Mouse (Mus musculus) brain, embryonic 14.5 days (tissue): ENCODE results near the gene Csmd2. TPM values are rescaled to one million over a fixed set of nuclear protein-coding genes. Genes with fewer than 3 reads are reported as not detected.

Source experiments
- DNase-seq: peaks from one replicate; pipeline ENCODE4 v3.0.0-alpha.2; 2011; ENCODE audit warnings: low read depth
- CTCF ChIP-seq: fragments of 200-500 bp; IDR thresholded peaks from 2 replicates; pipeline ENCODE4 v1.5.1; 2012; ENCODE audit warnings: inconsistent platforms, mild to moderate bottlenecking, moderate library complexity, borderline replicate concordance; ENCODE audit not compliant: insufficient read depth, insufficient read length; ENCODE audit errors: extremely low read depth
- POLR2A ChIP-seq: fragments of 200-500 bp; IDR thresholded peaks from 2 replicates; pipeline ENCODE4 v1.6.1; 2012; ENCODE audit warnings: mild to moderate bottlenecking, inconsistent platforms, borderline replicate concordance; ENCODE audit not compliant: poor library complexity, insufficient read depth, insufficient read length, severe bottlenecking; ENCODE audit errors: extremely low read depth
- polyA plus RNA-seq: library from polyadenylated mRNA; depleted of rRNA; stranded (reverse); fragments of >200 nt; gene quantifications from 2 replicates; pipeline ENCODE4 v1.2.3, GENCODE M21; 2012

The Csmd2 gene
- polyA plus RNA-seq, 1 experiment = 31.8 TPM

DNA sequence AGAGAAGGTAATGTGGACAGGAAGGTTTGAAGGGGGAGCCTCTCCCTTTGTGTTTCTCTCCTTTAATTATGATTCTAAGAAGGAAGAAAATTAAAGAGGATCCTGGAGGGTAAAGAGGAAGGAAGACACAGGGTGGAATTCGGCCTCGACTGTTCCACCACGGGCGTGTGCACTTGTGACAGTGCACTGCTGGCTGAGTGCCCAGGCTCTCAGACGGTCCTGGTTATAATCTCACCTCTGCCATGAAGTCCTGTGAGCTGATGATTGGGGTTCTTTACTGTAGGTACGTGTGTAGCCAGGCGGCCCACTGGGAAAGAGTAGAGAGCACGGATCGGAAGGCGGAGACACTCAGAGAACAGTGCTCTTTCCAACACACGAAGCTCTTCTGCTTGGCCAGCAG lies 285.5 kb downstream of the Csmd2 start:
- peak; percentile 27 for DNase-seq
- TF ChIP-seq CTCF = no peak
- TF ChIP-seq POLR2A = no peak

DNA sequence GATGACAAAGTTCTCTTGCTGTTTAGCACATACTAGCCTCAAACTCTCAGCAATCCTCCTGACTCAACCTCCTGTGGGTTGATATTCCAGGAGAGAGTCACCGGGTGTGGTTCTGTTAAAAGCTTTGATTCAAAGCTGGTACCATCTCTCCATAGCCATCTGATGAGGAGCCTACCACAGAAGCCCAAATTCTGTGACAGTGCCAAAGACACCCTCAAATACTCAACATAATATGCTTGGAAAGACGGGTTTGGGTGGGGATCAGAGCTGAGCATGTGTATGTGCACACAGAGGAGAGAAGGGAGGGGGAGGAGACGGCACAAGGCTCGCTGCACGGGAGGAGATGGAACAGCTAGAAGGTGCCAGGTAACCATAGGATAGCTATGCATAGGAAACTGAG lies 287.5 kb downstream of the Csmd2 start:
- no peak for DNase-seq
- TF ChIP-seq POLR2A = no peak
- TF ChIP-seq CTCF = no peak

DNA sequence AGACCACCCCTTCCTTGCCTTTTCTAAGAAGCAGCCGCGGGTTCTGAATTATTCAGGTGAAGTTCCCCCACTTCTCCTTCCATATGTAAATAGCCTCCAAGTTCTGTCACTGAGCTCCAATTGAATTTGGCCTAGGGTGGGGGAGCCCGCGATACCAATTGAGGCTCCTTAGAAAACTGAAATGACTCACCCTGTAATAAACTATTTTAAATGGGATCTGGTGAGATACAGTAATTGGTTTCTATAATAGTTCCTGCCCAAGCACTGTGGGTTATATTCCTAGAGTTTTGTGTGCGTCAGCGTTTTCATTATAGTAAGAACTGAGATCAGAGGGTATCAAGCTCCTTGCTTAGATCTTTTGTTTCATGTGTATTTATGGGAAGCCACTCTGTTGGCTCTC lies 287.9 kb downstream of the Csmd2 start:
- no peak for TF ChIP-seq CTCF
- no peak for TF ChIP-seq POLR2A
- DNase-seq = peak; percentile 29

DNA sequence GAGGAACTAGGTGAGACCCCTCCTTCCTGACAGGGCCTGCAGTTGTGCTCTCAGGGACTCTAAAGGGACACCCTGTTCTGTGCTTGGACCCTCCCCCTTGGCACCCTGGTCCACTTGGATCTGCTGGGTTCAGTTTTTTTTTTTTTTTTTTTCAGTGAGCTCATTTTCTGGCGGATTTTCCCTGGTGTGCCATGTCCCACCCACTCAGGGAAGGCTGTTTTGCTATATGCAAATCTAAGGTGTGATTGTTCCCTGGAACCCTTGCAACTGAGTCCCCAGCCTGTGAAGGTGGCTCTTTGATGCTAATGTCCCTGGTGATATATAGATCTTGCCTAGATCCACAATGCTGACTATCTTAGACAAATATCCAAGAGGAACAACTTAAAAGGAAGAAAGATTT lies 297.4 kb downstream of the Csmd2 start:
- peak; percentile 9 for DNase-seq
- TF ChIP-seq POLR2A = no peak
- no peak for TF ChIP-seq CTCF

DNA sequence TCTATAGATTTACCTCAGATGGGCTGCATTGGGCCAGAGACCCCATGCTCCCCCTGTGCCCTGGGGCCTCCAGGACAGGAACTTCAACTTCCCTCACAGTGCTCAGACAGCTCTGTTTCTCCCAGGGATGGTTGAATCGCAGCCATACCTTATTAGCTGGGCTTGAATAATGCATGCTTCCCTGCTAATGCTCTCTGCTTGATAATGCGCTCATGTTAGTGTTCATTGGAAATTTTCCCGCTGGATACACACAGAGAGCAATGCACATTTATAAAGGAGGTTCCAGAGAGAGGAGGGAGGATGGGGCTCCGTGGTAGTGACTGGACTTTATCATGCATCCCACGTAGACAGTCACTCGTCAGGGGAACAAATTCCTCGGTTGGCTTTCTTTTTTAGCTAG lies 300.4 kb downstream of the Csmd2 start:
- DNase-seq = peak; percentile 90
- TF ChIP-seq CTCF = no peak
- no peak for TF ChIP-seq POLR2A

DNA sequence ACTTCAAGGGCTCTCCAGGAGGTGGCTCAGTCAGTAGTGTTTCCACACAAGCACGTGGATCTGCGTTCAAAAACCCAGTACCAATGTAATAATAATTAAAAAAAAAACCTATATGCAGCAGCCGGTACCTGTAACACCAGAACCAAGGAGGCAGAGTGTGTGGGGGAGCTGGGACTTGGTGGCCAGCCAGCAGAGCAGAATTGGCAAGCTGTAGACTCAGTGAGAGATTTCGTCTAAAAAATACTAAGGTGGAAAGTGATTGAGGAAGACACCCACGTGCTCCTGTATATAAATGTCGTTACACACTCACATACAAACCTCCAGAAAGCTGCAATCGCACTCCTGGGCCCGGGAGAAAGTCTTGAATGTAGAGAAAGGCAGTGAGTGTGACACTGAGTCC lies 316.4 kb downstream of the Csmd2 start:
- TF ChIP-seq POLR2A = no peak
- no peak for TF ChIP-seq CTCF
- no peak for DNase-seq

DNA sequence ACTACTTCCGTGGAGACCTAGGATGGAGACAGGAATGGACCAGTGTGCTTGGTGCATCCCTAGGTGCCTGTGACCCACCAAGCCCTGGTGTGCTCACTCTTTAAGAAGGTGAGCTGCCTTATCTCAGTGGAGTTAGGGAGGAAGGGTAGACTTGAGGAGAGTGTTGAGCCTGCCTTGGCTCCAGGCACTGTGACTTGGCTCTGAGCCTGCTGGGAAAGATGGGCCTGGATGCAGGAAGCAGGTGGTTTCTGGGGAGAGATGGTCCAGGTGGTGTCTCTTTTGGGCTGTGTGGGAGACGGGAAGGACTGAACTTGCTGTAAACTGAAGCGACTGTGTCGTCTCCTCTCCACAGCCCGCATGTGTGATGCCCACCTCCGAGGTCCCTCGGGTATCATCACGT lies 318.4 kb downstream of the Csmd2 start:
- TF ChIP-seq POLR2A (no peak), CTCF (no peak)
- no peak for DNase-seq

DNA sequence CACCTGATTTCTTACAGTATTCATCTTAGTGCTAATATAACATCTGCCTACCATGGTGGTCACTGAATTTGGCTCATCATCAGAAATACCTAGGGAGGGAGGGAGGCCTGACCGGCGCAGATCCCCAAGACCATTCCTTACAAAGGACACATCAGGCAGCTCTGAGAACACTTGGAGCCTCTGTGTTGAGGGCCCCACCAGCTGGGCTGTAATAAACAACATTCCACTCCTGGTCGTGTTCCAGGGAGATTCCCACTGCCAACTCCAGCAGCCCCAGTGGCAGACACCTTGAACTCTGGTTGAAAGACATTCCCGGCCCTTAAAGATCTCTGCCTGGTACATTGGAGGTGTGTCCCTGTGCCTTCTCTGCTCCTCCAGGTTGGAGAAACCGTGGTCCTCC lies 327.7 kb downstream of the Csmd2 start:
- no peak for TF ChIP-seq CTCF
- no peak for TF ChIP-seq POLR2A
- no peak for DNase-seq

DNA sequence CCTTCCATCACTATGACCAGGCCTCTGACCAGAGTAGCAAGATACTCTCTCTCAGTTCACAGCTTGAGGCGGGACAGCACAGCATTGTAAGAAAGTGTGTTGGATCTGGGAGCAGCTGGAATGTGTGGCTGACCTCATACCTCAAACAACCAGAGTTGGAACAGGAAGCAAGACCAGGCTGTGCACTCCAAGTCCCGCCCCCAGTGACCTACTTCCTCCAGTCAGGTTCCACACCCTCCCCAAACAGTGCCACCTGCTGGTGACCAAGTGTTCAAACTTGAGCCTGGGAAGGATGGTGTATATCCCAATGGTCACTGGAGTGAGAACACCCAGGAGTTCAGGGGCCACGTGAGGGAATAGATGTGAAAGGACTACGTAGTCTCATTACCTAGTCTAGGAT lies 330.3 kb downstream of the Csmd2 start:
- DNase-seq = no peak
- TF ChIP-seq CTCF (peak; percentile 27; the same call in 1 of the 2 replicates), POLR2A (no peak)

DNA sequence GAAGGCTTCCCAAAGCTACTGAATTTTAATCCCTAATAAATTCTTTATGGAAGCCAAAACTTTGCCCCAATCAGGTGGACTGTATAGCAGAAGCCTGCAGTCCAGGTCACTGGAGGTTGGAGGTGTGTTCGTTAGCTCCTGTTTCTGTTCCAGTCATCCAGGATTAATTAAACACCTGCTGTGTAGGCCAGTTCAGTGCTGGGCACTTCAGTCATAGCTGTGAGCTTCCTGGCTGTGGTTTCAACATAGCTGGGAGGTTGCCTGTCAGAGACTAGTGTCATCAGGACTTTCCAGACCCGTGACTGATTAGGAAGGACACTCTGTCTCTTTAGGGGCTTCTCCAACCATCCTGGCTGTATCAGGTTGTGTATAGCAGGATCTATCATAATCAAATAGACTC lies 337.9 kb downstream of the Csmd2 start:
- no peak for DNase-seq
- TF ChIP-seq CTCF (no peak), POLR2A (no peak)

DNA sequence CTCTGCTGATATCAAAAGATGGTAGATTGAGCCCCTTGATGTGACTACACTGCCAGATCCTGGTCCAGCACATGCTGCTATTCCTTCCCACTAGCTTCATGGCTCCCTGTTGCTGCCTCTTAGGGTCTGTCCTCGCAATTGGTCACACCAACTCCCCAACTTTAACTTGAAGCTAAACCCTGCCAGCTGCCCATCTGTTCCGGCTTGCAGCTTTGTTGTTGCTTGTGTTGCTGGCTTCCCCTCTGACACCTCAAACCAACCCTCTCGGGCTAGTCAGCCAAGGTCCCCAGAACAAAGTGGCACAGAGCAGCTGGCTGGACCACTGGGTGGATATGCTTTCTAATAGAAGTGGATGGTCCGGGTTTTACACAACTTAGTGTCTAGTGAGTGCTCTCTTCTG lies 339.1 kb downstream of the Csmd2 start:
- TF ChIP-seq POLR2A (no peak), CTCF (no peak)
- no peak for DNase-seq

DNA sequence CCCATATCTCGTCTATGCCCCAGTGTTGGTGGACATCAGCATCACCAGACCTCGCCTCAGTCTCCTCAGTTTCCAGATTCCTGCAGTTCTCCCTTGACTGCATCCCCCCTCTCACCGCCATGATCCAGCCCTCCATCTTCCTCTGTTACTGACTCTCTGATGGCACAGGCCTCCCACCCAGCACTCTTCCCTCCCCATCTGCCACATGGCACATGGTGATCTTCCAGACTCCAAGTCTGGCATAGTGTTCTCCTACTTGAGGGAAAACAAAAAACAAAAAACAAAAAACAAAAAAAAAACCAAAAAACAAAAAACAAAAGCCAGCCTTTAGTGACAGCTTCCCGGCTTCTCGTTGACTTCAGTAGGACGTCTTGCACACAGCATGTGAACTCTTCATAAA lies 339.8 kb downstream of the Csmd2 start:
- no peak for DNase-seq
- TF ChIP-seq POLR2A (no peak), CTCF (no peak)

DNA sequence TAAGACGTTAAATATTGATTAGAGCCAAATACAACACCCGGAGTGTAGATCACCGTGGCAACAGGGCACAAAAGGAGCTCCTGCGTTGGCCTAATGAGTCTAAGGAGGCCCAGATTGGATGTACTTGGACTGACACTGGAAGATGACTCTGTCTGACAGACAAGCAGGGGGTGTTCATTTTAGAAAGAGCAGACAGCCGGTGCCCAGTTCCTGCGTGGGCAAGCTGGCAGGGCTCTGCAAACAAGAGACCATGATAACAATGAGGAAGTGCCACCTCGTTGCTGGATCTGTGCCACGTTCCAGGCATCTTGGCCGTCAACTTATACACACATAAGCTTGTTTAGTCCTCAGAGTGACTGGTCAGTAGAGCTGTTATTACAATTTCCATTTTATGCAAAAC lies 342.9 kb downstream of the Csmd2 start:
- peak; percentile 53 for DNase-seq

DNA sequence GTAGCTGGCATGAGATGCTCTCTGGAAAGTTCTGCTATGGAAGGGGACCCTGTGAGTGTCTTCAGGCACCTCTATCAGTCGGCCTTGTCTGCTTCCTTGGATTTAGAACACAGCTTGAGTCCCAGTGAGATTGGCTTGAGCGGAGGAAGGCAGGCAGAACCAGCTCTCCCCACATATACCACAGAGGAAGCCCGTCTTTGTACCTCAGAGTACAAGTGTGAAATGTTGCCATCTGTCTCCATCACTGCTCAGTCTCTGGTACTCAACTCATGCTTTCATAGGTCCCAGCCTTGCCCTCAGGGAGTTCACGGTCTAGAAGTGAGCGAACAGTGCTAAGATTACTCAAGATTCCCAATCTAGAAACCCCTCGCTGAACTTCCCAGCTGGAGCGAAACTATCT lies 352.8 kb downstream of the Csmd2 start:
- no peak for TF ChIP-seq POLR2A
- TF ChIP-seq CTCF = no peak
- no peak for DNase-seq

More for the DNA sequence above, 342.9 kb downstream of the Csmd2 start:
- no peak for TF ChIP-seq POLR2A
- no peak for TF ChIP-seq CTCF

DNA sequence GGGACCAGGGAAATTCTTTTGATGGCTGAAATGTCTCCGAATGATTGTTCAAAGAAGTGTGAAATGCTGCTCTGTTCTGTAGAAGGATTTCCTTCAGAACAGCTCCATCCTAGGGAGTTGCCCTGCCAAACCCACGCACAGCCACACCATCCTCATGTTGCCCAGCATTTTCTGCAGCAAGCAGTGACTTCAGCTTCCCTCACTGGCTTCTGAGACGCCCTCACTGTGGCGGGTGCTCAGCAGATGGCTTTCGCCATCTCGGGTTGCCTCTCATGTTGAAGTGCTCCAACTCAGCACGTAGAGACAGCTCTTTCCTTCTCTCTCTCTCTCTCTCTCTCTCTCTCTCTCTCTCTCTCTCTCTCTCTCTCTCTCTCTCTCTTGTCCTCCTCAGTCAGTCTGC lies 353.7 kb downstream of the Csmd2 start:
- no peak for DNase-seq
- TF ChIP-seq CTCF = no peak
- TF ChIP-seq POLR2A = no peak
